Mouse (Mus musculus): ENCODE results near the gene Wasf3.

DNA sequence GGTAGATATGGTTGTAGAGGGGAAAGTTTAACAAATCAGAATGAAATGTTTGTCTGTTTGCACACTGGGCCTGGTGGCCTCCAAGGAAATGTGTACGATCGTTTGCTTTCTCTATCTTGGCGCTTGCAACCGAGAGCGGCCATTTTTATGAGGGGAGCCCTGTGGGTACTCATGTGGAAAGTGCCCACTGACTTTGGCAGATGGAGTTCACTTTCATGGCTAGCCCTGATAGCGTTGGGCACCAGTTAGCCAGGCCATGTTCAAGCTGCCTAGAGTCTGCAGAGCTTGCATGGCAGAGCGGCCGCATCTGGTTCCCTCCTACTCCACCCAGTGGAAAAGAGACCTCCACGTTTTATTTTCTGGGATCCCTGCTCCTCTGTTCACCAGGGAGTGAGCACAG lies 86.0 kb downstream of the Wasf3 start:
- TF ChIP-seq CTCF (IDR thresholded peaks at IDR 0.05; ENCODE audit: control insufficient read depth, insufficient read depth, insufficient replicate concordance, low read depth, low read length) (no peak), POLR2A (IDR thresholded peaks at IDR 0.05; ENCODE audit: control insufficient read depth, low read depth, low read length) (no peak)
